9 mouse cellular contexts compared by ENCODE assay signal in the genomic region with DNA sequence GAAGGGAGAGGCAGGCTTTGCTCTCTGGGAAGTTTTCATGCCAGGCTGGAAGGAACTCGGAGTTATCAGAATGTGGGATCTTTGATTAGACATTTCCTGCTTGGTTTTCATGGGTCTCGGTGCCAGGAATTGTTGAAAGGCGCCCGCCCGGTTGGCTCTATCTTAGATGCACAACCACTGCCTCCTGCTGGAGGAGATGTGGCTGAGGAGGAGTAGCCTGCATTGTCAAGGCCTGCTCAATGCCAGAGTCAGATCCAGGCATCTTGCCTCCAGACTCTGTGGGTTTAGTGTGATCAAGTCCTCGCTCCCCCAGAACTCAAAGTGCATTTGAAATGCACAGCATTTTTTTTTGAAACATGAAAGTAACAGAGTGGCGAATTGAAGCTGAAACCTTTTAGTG.
A peak's percentile ranks its signal among the peaks of the same experiment; 100 is the strongest.
DNase-seq lines count a peak whose midpoint lies in the region; ATAC-seq and TF ChIP-seq lines count a peak whose summit lies in the region.
"Had no signal": no experiment of that assay in that cellular context is flagged by ENCODE, and none has a peak within 500 bp of the region (broad histone marks: within the 10 kb centered on the region; RNA-seq: fewer than 3 reads in every experiment).

No protein-coding gene starts in this region.

- no peak overlapping the region for H3K4me2 ChIP-seq in forebrain, postnatal 0 days (ENCODE audit: low read depth)
- no peak overlapping the region for H3K4me2 ChIP-seq in forebrain, embryonic 15.5 days (replicated peaks)
- H3K4me2 ChIP-seq: hindbrain, embryonic 15.5 days had no signal

- no peak for DNase-seq in forebrain, postnatal 0 days
- DNase-seq in thymus, postnatal 0 days (ENCODE audit: low spot score): peak; percentile 7
- DNase-seq in thymus, postnatal 36 days: no peak
- peak; percentile 54 for DNase-seq in heart, embryonic 10.5 days (ENCODE audit: low spot score)
- DNase-seq in lung, postnatal 25 days (ENCODE audit: low spot score): peak; percentile 86

- no peaks in the 10 kb centered on the region for H3K27me3 ChIP-seq in forebrain, postnatal 0 days (ENCODE audit: insufficient read depth, low read length)
- no peaks in the 10 kb centered on the region for H3K27me3 ChIP-seq in forebrain, embryonic 15.5 days
- H3K27me3 ChIP-seq in heart, embryonic 10.5 days (ENCODE audit: insufficient read depth, poor library complexity, severe bottlenecking): no peaks in the 10 kb centered on the region
- H3K27me3 ChIP-seq: hindbrain, embryonic 15.5 days had no signal

- no peak overlapping the region for H3K9ac ChIP-seq in forebrain, postnatal 0 days
- no peak overlapping the region for H3K9ac ChIP-seq in forebrain, embryonic 15.5 days (replicated peaks)
- H3K9ac ChIP-seq: hindbrain, embryonic 15.5 days had no signal

- 0 out of 2 replicates have a peak, but pooled peaks have one; percentile 25 for ATAC-seq in forebrain, postnatal 0 days
- ATAC-seq in forebrain, embryonic 15.5 days (replicated peaks): no peak
- no peak for ATAC-seq in erythroblast, adult 5-6 weeks (replicated peaks; ENCODE audit: low FRiP score, poor library complexity, severe bottlenecking)
- no peak for ATAC-seq in erythroid progenitor cell, adult 5-6 weeks (replicated peaks; ENCODE audit: low FRiP score, poor library complexity, severe bottlenecking)

- no peaks in the 10 kb centered on the region for H3K36me3 ChIP-seq in forebrain, postnatal 0 days (ENCODE audit: insufficient read depth)
- H3K36me3 ChIP-seq in forebrain, embryonic 15.5 days: no peaks in the 10 kb centered on the region
- peaks cover 36% of the 10 kb centered on the region for H3K36me3 ChIP-seq in heart, embryonic 10.5 days
- H3K36me3 ChIP-seq: hindbrain, embryonic 15.5 days had no signal

- no peaks in the 10 kb centered on the region for H3K4me1 ChIP-seq in forebrain, postnatal 0 days (ENCODE audit: insufficient read depth)
- no peaks in the 10 kb centered on the region for H3K4me1 ChIP-seq in forebrain, embryonic 15.5 days
- peaks cover 2% of the 10 kb centered on the region; the same call in 1 of the 2 replicates for H3K4me1 ChIP-seq in heart, embryonic 10.5 days
- H3K4me1 ChIP-seq: hindbrain, embryonic 15.5 days had no signal

- no peak overlapping the region for H3K27ac ChIP-seq in forebrain, postnatal 0 days (ENCODE audit: low read depth, low read length)
- H3K27ac ChIP-seq in forebrain, embryonic 15.5 days (replicated peaks): no peak overlapping the region
- no peak overlapping the region for H3K27ac ChIP-seq in heart, embryonic 10.5 days
- H3K27ac ChIP-seq: hindbrain, embryonic 15.5 days had no signal

- no peak overlapping the region for H3K4me3 ChIP-seq in forebrain, postnatal 0 days (ENCODE audit: low read depth, low read length)
- no peak overlapping the region for H3K4me3 ChIP-seq in forebrain, embryonic 15.5 days
- H3K4me3 ChIP-seq in heart, embryonic 10.5 days: no peak overlapping the region
- H3K4me3 ChIP-seq: hindbrain, embryonic 15.5 days had no signal

- TF ChIP-seq CTCF in forebrain, postnatal 0 days (IDR thresholded peaks at IDR 0.05; ENCODE audit: low read depth): peak; percentile 31

- 65% methylated on average over 7 of the region's 7 CpGs for WGBS in forebrain, postnatal 0 days
- WGBS in forebrain, embryonic 15.5 days: 75% methylated on average over 7 of the region's 7 CpGs
- 57% methylated on average over 7 of the region's 7 CpGs for WGBS in heart, embryonic 10.5 days

- no peaks in the 10 kb centered on the region for H3K9me3 ChIP-seq in forebrain, postnatal 0 days (ENCODE audit: low read length)
- no peaks in the 10 kb centered on the region for H3K9me3 ChIP-seq in forebrain, embryonic 15.5 days
- no peaks in the 10 kb centered on the region for H3K9me3 ChIP-seq in heart, embryonic 10.5 days
- H3K9me3 ChIP-seq: hindbrain, embryonic 15.5 days had no signal

Comparison
In these comparisons a context has a peak if more than half of its experiments do, and no peak if none do; other contexts are left out.
1. DNase-seq: peak in thymus, postnatal 0 days (single experiment), heart, embryonic 10.5 days (single experiment) and lung, postnatal 25 days (single experiment); none in forebrain, postnatal 0 days (single experiment) and thymus, postnatal 36 days (0 of 2).